Mouse (Mus musculus): ENCODE measurements around the gene Ap1ar. TPM values are rescaled to one million over a fixed set of nuclear protein-coding genes. Genes with fewer than 3 reads are reported as not detected.

The Ap1ar gene
- 22.2 and 22.6 TPM in 2 replicates for polyA plus RNA-seq (2021; fragmentation: Nextera tagmentation)
- long read RNA-seq, experiment 1, transcript Ap1ar-207 (1 exons, 1,598 nt): minor isoform, 16 of 69 reads
- long read RNA-seq, experiment 1, transcript Ap1ar-201 (10 exons, 2,662 nt): minor isoform, 6 of 69 reads
- long read RNA-seq, experiment 1, transcript Ap1ar-210 (9 exons, 2,580 nt): major isoform, 34 of 69 reads
- long read RNA-seq, experiment 1, partial matches to known transcripts: 9 of 69 reads
- long read RNA-seq, experiment 1, other reads (novel, unspliced or antisense): 4 of 69 reads
- long read RNA-seq, experiment 2, transcript Ap1ar-201 (10 exons, 2,662 nt): minor isoform, 43 of 224 reads
- long read RNA-seq, experiment 2, transcript Ap1ar-207 (1 exons, 1,598 nt): minor isoform, 5 of 224 reads
- long read RNA-seq, experiment 2, transcript Ap1ar-210 (9 exons, 2,580 nt): major isoform, 158 of 224 reads
- long read RNA-seq, experiment 2, partial matches to known transcripts: 4 of 224 reads
- long read RNA-seq, experiment 2, other reads (novel, unspliced or antisense): 14 of 224 reads

GRCm38 (mm10) chr3:127837154-127837865 lies at the start of gene Ap1ar:
Gene Ap1ar, minus strand, starts transcription at chr3:127837523.

DNA sequence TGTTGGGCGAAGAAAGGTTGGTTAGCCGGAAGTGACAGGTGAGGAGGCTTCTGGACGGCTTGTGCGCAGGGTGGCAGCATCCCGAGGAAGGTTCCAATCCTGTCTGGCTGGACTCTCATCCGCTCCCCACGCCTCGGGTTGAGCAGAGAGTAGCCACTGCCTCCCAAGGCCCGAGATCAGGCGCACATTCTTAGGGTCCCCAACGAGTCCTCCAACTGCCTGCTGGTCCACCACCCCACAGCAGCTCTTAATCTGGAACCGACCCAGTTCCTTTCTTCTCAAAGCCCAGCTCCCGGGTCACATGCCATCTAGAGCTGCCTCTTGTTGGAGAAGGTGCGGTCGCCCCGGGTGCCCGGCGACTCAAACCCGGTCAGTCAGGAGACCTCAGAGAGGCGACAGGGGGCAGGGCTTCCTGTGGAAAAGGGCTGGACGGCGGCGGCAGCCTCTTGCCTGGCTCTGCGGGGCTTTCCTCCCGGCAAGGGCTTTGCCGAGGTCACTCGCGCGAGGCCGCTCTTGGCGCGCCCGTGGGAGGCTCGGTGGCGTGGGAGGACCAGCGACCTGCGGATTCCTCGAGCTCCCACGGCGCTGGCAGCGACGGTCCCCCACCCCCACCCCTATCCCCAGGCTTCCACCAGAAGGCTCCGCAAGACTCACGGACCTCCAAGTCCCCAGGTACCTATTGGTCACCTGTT lies 47.7 kb downstream of the Ap1ar start, which contains the start of gene Tifa:
TSS of gene Tifa (plus strand) at position 306 of the 692 bp plus-strand sequence.

GRCm38 (mm10) chr3:127780021-127780644 lies 57.2 kb downstream of the Ap1ar start, which contains the start of gene Alpk1:
Gene Alpk1, minus strand, starts transcription at chr3:127780527.

Other genes with a start within 250 kb of the Ap1ar start
- gene Neurog2, start 204.4 kb downstream of the Ap1ar start, polyA plus RNA-seq (2021; fragmentation: Nextera tagmentation): 0.08 and 0.10 TPM in 2 replicates
- 0.31 and 0.55 TPM in 2 replicates for gene Alpk1, start 57.0 kb downstream of the Ap1ar start, polyA plus RNA-seq (2021; fragmentation: Nextera tagmentation)
- gene Tifa, start 47.7 kb downstream of the Ap1ar start, polyA plus RNA-seq (2021; fragmentation: Nextera tagmentation): 8.0 and 8.4 TPM in 2 replicates
- 0.41 and 0.80 TPM in 2 replicates for gene Fam241a, start 58.8 kb upstream of the Ap1ar start, polyA plus RNA-seq (2021; fragmentation: Nextera tagmentation)